Mouse (Mus musculus): Measurements from ENCODE around the gene Stra6.

GRCm38 (mm10) chr9:58125085-58125484 is 61.5 kb downstream of the Stra6 start:
- TF ChIP-seq MYOD1 (IDR thresholded peaks at IDR 0.05; ENCODE audit: control insufficient read depth, insufficient read length, low read depth), result no peak
- no peak for TF ChIP-seq CTCF (IDR thresholded peaks at IDR 0.05; ENCODE audit: control insufficient read depth, insufficient read depth, insufficient read length)
